Mouse (Mus musculus) bone marrow macrophage, adult 2 months (primary cell): ENCODE results near the gene Fbxo9. TPM values are rescaled to one million over a fixed set of nuclear protein-coding genes. Genes with fewer than 3 reads are reported as not detected.
A peak's percentile ranks its signal among the peaks of the same experiment; 100 is the strongest.

Source experiments
- H3K27ac ChIP-seq: 2 replicates; pipeline ENCODE4 v1.5.1; 2012; ENCODE audit warnings: low read depth, low read length; ENCODE audit not compliant: insufficient read depth
- H3K4me1 ChIP-seq: 2 replicates; pipeline ENCODE4 v1.6.1; 2012; ENCODE audit warnings: low read length; ENCODE audit not compliant: control insufficient read depth, insufficient read depth
- H3K4me3 ChIP-seq: 2 replicates; pipeline ENCODE4 v1.5.1; 2012; ENCODE audit warnings: mild to moderate bottlenecking, low read length, moderate library complexity; ENCODE audit not compliant: insufficient read depth
- CTCF ChIP-seq: IDR thresholded peaks from 2 replicates; pipeline ENCODE4 v1.5.1; 2012; ENCODE audit warnings: low read depth, mild to moderate bottlenecking, low read length, moderate library complexity
- POLR2A ChIP-seq: IDR thresholded peaks from 2 replicates; pipeline ENCODE4 v1.6.1; 2012; ENCODE audit warnings: mild to moderate bottlenecking, low read depth, low read length, borderline replicate concordance
- polyA plus RNA-seq: library from polyadenylated mRNA; stranded (reverse); fragments of >200 nt; gene quantifications from 2 replicates; pipeline ENCODE4 v1.2.4, GENCODE M21; 2012; ENCODE audit not compliant: missing spikeins, insufficient read depth, insufficient read length

Gene Fbxo9
- polyA plus RNA-seq, 1 experiment: 22.9 TPM

- Histone ChIP-seq H3K4me1 (peaks cover 6% of the 10 kb centered on the region), H3K27ac (no peak overlapping the region), H3K4me3 (no peak overlapping the region)
- TF ChIP-seq POLR2A (no peak), CTCF (no peak; the same call in 1 of the 2 replicates)
Observed at GRCm38 (mm10) chr9:78096376-78096775, 12.5 kb downstream of the Fbxo9 start.

GRCm38 (mm10) chr9:78095686-78096085 is 13.2 kb downstream of the Fbxo9 start:
- Histone ChIP-seq H3K27ac (no peak overlapping the region), H3K4me3 (no peak overlapping the region), H3K4me1 (0 out of 2 replicates have a peak, but pooled peaks cover under 1% of the 10 kb centered on the region)
- TF ChIP-seq POLR2A (no peak), CTCF (no peak)

DNA sequence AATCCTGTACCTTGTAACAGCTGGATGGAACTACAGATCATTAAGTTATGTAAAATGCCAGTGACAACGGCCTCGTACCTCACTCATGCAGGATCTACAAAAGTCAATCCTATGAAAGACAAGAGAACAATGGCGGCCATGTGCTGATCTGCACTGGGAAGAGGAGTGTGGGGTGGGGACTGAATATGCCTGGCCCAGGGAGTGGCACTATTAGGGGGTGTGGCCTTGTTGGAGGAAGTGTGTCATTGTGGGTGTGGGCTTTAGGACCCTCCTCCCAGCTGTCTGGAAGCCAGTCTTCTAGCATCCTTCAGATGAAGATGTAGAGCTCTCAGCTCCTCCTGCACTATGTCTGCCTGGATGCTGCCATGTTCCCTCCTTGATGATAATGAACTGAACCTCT is 18.3 kb downstream of the Fbxo9 start:
- Histone ChIP-seq H3K4me3 (no peak overlapping the region), H3K4me1 (peaks cover 18% of the 10 kb centered on the region), H3K27ac (no peak overlapping the region)
- TF ChIP-seq CTCF: no peak

GRCm38 (mm10) chr9:78089906-78090305 is 19.0 kb downstream of the Fbxo9 start:
- TF ChIP-seq POLR2A: no peak
- TF ChIP-seq CTCF: no peak
- no peak overlapping the region for H3K27ac ChIP-seq
- H3K4me3 ChIP-seq: no peak overlapping the region
- H3K4me1 ChIP-seq: peaks cover 24% of the 10 kb centered on the region

DNA sequence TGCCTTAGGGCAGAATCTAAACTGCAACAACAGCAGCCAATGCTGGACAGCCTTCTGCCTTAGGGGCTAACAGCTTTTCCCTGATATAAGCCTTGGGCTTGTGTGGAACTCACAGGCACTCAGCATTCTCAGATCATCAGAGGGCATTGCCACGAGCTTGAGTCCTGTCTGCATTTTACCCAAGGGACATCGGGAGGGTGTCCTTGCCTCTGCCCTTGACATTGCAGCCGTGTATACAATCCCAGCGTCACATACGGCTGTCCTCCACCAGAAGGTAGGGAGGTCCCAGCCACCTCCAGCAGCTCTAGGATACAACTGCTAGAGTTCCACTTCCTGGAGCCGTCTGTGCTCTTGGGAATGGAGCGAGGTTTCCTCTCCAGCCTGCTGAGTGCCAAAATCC is 19.9 kb downstream of the Fbxo9 start:
- H3K4me3 ChIP-seq: no peak overlapping the region
- no peak for TF ChIP-seq CTCF
- no peak for TF ChIP-seq POLR2A
- peaks cover 24% of the 10 kb centered on the region for H3K4me1 ChIP-seq
- no peak overlapping the region for H3K27ac ChIP-seq

- H3K27ac ChIP-seq: no peak overlapping the region
- H3K4me3 ChIP-seq: no peak overlapping the region
- TF ChIP-seq POLR2A (no peak), CTCF (no peak)
- H3K4me1 ChIP-seq: peaks cover 24% of the 10 kb centered on the region
Observed at GRCm38 (mm10) chr9:78088521-78088920, 20.3 kb downstream of the Fbxo9 start.

DNA sequence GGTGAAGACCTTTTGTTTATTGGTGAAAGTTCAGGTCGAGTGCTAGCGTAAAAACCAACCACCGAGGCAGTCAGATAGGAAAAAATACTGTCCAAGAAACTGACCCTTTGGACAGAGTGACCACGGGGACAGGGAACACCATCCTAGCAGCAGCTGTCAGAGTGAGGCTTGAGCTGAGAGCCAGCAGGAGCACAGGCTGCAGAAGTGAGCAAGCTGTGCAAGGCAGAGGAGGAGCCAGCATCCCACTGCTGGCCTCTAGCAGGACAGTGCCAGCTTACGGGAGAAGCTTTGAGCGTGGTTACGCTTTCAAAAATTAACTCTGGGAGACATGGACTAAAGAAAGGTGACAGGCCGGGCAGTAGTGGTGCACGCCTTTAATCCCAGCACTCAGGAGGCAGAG is 21.1 kb downstream of the Fbxo9 start:
- H3K27ac ChIP-seq: no peak overlapping the region
- peaks cover 24% of the 10 kb centered on the region for H3K4me1 ChIP-seq
- TF ChIP-seq CTCF (no peak), POLR2A (no peak)
- H3K4me3 ChIP-seq: no peak overlapping the region

- Histone ChIP-seq H3K4me1 (peaks cover 24% of the 10 kb centered on the region), H3K4me3 (no peak overlapping the region), H3K27ac (peak overlapping the region; percentile 18)
- TF ChIP-seq POLR2A (no peak), CTCF (no peak)
Observed at GRCm38 (mm10) chr9:78085722-78086287, 23.1 kb downstream of the Fbxo9 start.

DNA sequence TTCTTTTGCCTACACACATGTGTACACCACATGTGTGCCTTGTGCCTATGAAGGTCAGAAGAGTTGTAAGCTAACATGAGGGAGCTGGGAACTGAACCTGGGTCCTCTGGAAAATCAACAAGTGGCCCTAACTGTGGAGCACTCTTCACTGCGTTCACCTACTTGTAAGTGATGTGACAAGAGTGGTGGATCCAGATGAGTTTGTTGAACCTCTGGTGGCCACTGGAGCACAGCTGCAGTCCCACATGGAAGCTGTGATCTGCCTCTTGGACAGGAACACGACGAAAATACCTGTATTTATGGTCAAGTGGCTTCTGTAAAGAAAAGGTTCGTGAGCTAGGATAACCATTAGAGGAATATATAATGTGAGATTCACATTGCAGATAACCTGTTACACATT is 24.5 kb downstream of the Fbxo9 start:
- no peak for TF ChIP-seq POLR2A
- no peak for TF ChIP-seq CTCF
- Histone ChIP-seq H3K4me3 (no peak overlapping the region), H3K27ac (no peak overlapping the region), H3K4me1 (peaks cover 21% of the 10 kb centered on the region)

DNA sequence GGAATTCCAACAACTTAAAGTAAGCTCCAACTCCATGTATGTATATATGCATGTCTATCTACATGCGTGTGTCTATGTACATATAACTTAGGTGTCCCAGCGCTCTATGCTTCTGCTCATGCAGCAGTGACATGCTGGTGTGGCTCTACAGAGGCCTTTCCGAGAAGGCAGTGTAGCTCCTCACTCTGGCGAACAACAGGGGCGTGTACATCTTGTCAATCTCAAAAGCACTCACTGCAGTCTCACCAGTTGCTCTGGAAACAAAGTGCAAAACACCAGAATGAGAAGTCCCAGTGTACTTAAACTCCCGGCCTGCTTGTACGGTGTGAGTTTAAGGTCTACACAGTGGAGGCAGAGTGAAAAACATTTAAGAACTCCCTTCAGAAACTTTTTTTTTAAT is 27.0 kb downstream of the Fbxo9 start:
- TF ChIP-seq CTCF (no peak), POLR2A (no peak)
- Histone ChIP-seq H3K4me3 (no peak overlapping the region), H3K27ac (no peak overlapping the region), H3K4me1 (peaks cover 15% of the 10 kb centered on the region)

DNA sequence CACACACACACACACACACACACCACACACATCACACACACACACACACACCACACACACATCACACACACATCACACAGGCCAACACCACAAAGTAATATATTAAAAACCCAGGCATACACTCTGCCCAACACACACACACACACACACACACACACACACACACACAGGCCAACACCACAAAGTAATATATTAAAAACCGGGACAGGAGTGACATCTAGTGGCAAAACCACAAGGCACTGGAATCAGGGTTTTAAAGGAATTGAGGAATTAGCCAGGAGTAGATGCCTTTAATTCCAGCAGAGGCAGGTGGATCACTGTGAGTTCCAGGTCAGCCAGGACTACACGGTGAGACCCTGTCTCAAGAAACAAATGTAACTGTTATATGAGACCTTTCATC is 30.6 kb downstream of the Fbxo9 start:
- TF ChIP-seq CTCF (no peak), POLR2A (no peak)
- Histone ChIP-seq H3K4me3 (no peak overlapping the region), H3K4me1 (peaks cover 7% of the 10 kb centered on the region), H3K27ac (no peak overlapping the region)
